Mouse (Mus musculus) lung, postnatal 0 days (tissue): ENCODE data around the gene Ccdc136. TPM values are rescaled to one million over a fixed set of nuclear protein-coding genes. Genes with fewer than 3 reads are reported as not detected.
A peak's percentile ranks its signal among the peaks of the same experiment; 100 is the strongest.
"Not testable (repeated sequence)": the region's sequence is repeated elsewhere in the genome, so short reads cannot be mapped to it uniquely, and the experiment has no call there.

ENCODE experiments used
- ATAC-seq: fragments of 200-750 bp; cut with Nextera tagmentation; 2 replicates; pipeline ENCODE4 v1.8.0; 2017; ENCODE audit warnings: moderate library complexity
- DNase-seq: peaks from one replicate; pipeline ENCODE4 v3.0.0-alpha.2; 2016; ENCODE audit warnings: low spot score
- H3K27ac ChIP-seq: fragments of 300-500 bp; sonication (generic); 2 replicates; pipeline ENCODE4 v1.5.1; 2014; ENCODE audit warnings: antibody characterized with exemption, mild to moderate bottlenecking, low read length, mixed read lengths
- H3K27me3 ChIP-seq: fragments of 300-500 bp; sonication (generic); replicated peaks from 2 replicates; pipeline ENCODE4 v1.6.1; 2014; ENCODE audit warnings: low read length, mixed read lengths; ENCODE audit not compliant: insufficient read depth
- H3K36me3 ChIP-seq: fragments of 300-500 bp; sonication (generic); 2 replicates; pipeline ENCODE4 v1.6.1; 2014; ENCODE audit warnings: low read length, mixed read lengths; ENCODE audit not compliant: insufficient read depth
- H3K4me1 ChIP-seq: fragments of 300-500 bp; sonication (generic); 2 replicates; pipeline ENCODE4 v1.6.1; 2014; ENCODE audit warnings: antibody characterized with exemption, low read depth, low read length, mixed read lengths; ENCODE audit not compliant: insufficient read depth
- H3K4me2 ChIP-seq: fragments of 300-500 bp; sonication (generic); replicated peaks from 2 replicates; pipeline ENCODE4 v1.6.1; 2014; ENCODE audit warnings: low read depth, mild to moderate bottlenecking, low read length, moderate library complexity, mixed read lengths
- H3K4me3 ChIP-seq: fragments of 300-500 bp; sonication (generic); 2 replicates; pipeline ENCODE4 v1.5.1; 2014; ENCODE audit warnings: low read depth, low read length
- H3K9ac ChIP-seq: fragments of 300-500 bp; sonication (generic); replicated peaks from 2 replicates; pipeline ENCODE4 v1.6.1; 2014; ENCODE audit warnings: low read depth, mild to moderate bottlenecking
- H3K9me3 ChIP-seq: fragments of 300-500 bp; sonication (generic); 2 replicates; pipeline ENCODE4 v1.6.1; 2016; ENCODE audit warnings: low read length, mixed read lengths
- CTCF ChIP-seq: IDR thresholded peaks from 2 replicates; pipeline ENCODE4 v1.5.1; 2016; ENCODE audit warnings: antibody characterized with exemption, mild to moderate bottlenecking
- EP300 ChIP-seq: IDR thresholded peaks from 2 replicates; pipeline ENCODE4 v1.6.1; 2016; ENCODE audit warnings: antibody characterized with exemption, mild to moderate bottlenecking, control low read depth
- WGBS: fragments of 180-500 bp; shearing (Covaris S2); extraction: QIAGEN DNeasy Blood & Tissue Kit; methylation state at CpG from one replicate; pipeline ENCODE4 v1.1.7; 2014; 5-methylcytosine and 5-hydroxymethylcytosine counted together
- polyA plus RNA-seq: library from polyadenylated mRNA; unstranded; fragments of >200 nt; fragmentation: Nextera tagmentation; extraction: Ambion mirVana; gene quantifications from 2 replicates; pipeline ENCODE4 v1.2.1, GENCODE M21; 2015

Gene Ccdc136
- 3.0 and 4.6 TPM in 2 replicates for polyA plus RNA-seq

DNA sequence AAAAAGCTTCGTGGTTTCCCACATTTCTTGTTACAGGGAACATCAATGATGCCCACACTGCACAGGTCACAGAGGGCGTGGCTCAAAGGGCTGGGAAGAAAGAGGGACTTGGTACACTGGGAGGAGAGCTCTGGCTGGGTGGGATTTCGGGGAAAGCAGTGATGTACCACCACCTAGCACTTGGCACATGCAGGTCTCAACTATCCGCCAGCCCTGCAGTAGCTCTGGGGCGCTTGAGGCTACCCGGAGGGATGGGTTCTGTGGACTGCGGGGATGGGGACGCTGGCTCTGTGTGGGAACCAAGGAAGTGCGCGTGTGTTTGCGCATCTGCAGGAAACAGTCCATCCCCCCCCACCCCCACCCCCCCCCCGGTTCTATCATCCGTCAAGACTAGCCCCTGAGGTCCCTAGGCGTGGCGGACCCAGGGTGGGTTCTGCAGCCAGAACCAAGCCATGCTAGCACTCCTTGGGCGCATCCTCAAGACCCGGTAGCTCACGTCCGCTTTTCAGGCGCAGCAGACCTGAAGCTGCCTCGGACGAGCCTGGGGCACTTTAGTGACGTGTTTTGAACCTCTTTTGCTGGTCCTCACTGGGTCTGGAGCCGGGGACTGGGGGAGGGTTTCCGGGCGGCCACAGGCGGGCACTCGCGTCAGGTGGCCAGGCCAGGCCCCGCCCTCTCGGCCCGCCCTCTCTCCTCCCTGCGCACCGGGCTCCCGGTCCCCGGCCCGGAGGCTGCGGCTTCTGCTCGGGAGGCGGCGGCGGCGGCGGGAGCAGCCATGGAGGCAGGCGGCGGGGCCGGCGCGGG is at the start of gene Ccdc136:
TSS of gene Ccdc136 (plus strand) at position 400 of the 804 bp plus-strand sequence.
- TF ChIP-seq EP300: no peak
- no peak for TF ChIP-seq CTCF
- Histone ChIP-seq H3K4me2 (peak within 1 kb of the TSS; percentile 90), H3K9me3 (no peaks in the 10 kb centered on the region), H3K4me3 (peak within 1 kb of the TSS; percentile 46), H3K9ac (no peak within 1 kb of the TSS), H3K27ac (no peak within 1 kb of the TSS), H3K27me3 (peaks cover 16% of the 10 kb centered on the region), H3K4me1 (peaks cover 2% of the 10 kb centered on the region; the same call in 1 of the 2 replicates), H3K36me3 (no peaks in the 10 kb centered on the region)
- WGBS: 2% methylated on average over 37 of the region's 49 CpGs
- peak; percentile 96 for ATAC-seq
- peak; percentile 79 for DNase-seq

DNA sequence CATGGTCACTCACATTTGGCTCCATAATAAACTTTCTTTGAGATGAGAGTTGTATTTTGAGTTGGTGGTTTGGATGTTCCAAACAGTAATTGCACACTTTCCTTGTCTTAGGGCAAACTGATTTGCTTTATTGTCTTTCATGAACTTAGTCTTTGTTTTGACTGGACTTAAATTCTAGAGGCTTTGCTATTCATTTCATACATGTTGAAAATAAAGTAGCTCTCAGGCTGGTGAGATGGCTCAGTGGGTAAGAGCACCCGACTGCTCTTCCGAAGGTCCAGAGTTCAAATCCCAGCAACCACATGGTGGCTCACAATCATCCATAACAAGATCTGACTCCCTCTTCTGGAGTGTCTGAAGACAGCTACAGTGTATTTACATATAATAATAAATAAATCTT is 49.6 kb upstream of the Ccdc136 start:
- WGBS: 98% methylated on average over 2 of the region's 2 CpGs
- H3K4me2 ChIP-seq, H3K4me3 ChIP-seq, ATAC-seq, H3K9me3 ChIP-seq, DNase-seq, H3K27ac ChIP-seq, H3K4me1 ChIP-seq, H3K36me3 ChIP-seq, H3K27me3 ChIP-seq, H3K9ac ChIP-seq: not testable (repeated sequence)

DNA sequence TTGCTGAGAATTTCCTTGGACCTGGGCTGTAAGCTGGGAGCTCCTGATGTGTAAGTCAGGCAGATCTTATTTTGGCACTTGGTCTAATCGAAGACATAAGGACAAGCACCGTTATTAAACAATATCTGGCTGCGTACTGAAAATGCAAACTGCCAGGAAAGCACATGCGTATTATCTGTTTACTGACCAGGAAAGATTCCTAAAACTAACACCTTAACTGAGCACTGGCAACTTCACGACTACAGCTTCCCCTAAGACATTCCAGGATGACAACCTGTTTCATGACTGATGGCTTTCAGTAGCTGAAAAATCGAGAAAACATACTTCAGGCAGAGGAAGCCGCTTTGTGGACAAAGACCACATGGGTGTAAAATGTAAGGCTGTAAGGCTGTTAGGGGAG is 48.9 kb upstream of the Ccdc136 start:
- H3K4me2 ChIP-seq: peak overlapping the region; percentile 56
- no peaks in the 10 kb centered on the region for H3K27me3 ChIP-seq
- ATAC-seq: no peak
- DNase-seq: no peak
- TF ChIP-seq EP300: no peak
- no peak for TF ChIP-seq CTCF
- H3K4me1 ChIP-seq: peaks cover 5% of the 10 kb centered on the region; the same call in 1 of the 2 replicates
- WGBS: 16% methylated on average over 7 of the region's 7 CpGs
- H3K36me3 ChIP-seq: no peaks in the 10 kb centered on the region
- H3K27ac ChIP-seq: peak overlapping the region; percentile 84
- no peaks in the 10 kb centered on the region for H3K9me3 ChIP-seq
- peak overlapping the region; percentile 85 for H3K4me3 ChIP-seq
- peak overlapping the region; percentile 45 for H3K9ac ChIP-seq

DNA sequence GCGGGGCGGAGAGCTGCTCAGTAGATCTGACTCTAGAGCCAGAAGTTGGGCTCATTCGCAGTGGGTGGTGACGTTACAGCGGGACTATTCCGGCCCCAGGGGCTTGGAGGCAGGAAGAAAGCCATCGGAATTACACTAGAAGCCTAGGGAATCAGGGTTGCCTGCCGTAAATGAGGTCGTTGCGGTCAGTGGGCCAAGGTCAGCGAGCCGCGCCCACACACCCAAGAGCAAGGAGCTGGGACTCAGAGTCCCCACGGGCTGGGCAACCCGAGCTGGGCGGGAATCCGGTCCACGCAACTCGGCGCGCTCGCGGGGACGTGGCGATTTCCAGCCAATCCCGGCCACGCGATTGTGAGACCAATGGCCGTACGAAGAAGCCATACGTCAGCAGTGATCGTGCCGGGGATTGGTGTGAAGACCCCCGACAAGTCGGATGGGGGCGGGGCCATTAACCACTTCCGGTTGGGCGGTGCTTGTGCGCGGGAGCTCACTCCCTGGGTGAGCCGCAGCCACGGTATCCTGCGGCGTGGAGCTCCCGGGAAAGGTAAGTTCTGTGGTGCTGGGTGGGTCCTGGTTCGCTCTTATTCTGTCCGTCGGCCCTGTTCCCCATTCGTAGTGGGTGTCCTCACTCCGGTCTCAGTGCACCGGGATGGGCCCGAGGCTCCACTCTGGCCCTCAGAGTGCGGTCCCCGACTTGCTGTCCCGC is 48.3 kb upstream of the Ccdc136 start, which contains the start of gene Calu:
TSS of gene Calu (plus strand) at position 405 of the 706 bp plus-strand sequence.
- ATAC-seq (peak; percentile 99), DNase-seq (peak; percentile 99)
- Histone ChIP-seq H3K9me3 (no peaks in the 10 kb centered on the region), H3K27me3 (no peaks in the 10 kb centered on the region), H3K4me1 (peaks cover 5% of the 10 kb centered on the region; the same call in 1 of the 2 replicates), H3K4me3 (peak within 1 kb of the TSS; percentile 85), H3K27ac (peak within 1 kb of the TSS; percentile 88), H3K9ac (peak within 1 kb of the TSS; percentile 92), H3K36me3 (no peaks in the 10 kb centered on the region), H3K4me2 (peak within 1 kb of the TSS; percentile 56)
- WGBS: under 1% methylated on average over 55 of the region's 55 CpGs
- TF ChIP-seq CTCF (no peak), EP300 (no peak)

DNA sequence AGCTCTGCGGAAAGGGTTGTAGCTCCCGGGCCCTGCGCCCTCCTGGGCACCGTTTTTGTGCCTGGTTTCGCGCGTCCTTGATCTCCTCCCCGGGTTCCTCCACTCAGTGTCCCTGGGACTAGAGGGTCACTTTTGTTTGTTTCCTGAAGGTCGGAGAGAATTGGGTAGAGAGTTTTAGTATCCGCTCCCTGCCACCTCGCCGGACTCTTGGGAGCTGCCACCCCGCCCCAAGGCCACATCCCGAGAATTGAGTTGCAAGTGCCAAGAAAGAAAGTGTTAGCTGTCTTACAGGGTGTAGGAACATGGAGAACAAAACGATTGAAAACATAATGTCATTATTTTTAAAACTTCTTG is 47.8 kb upstream of the Ccdc136 start:
- WGBS: under 1% methylated on average over 15 of the region's 15 CpGs
- Histone ChIP-seq H3K36me3 (no peaks in the 10 kb centered on the region), H3K27ac (peak overlapping the region; percentile 88), H3K9me3 (no peaks in the 10 kb centered on the region), H3K9ac (peak overlapping the region; percentile 92), H3K27me3 (no peaks in the 10 kb centered on the region), H3K4me2 (peak overlapping the region; percentile 56), H3K4me1 (peaks cover 5% of the 10 kb centered on the region; the same call in 1 of the 2 replicates), H3K4me3 (peak overlapping the region; percentile 85)
- DNase-seq (peak; percentile 56), ATAC-seq (peak; percentile 14)
- no peak for TF ChIP-seq CTCF

DNA sequence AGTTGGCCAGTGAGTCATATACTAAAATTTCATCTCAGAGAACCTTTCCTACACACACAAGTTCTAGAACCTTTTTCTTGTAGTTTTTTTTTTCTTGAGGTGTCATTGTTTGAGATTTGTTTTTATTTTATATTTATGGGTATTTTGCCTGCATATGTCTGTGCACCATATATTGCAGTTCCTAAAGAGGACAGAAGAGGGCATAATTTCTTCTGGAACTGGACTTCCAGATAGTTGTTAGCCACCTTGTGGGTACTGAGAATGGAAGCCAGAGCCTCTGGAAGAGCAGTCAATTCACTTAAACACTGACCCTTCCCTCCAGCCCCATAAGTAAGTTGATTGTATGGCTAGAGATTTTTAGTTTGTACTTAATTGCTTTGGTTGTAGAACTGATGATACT is 44.5 kb upstream of the Ccdc136 start:
- TF ChIP-seq EP300 (no peak), CTCF (peak; percentile 50)
- ATAC-seq: no peak
- Histone ChIP-seq H3K36me3 (no peaks in the 10 kb centered on the region), H3K4me2 (no peak overlapping the region), H3K27ac (no peak overlapping the region), H3K27me3 (no peaks in the 10 kb centered on the region), H3K4me3 (no peak overlapping the region), H3K4me1 (peaks cover 5% of the 10 kb centered on the region; the same call in 1 of the 2 replicates), H3K9ac (no peak overlapping the region), H3K9me3 (no peaks in the 10 kb centered on the region)
- no peak for DNase-seq
